Mouse (Mus musculus): ENCODE measurements around the gene Tmco5b.

DNA sequence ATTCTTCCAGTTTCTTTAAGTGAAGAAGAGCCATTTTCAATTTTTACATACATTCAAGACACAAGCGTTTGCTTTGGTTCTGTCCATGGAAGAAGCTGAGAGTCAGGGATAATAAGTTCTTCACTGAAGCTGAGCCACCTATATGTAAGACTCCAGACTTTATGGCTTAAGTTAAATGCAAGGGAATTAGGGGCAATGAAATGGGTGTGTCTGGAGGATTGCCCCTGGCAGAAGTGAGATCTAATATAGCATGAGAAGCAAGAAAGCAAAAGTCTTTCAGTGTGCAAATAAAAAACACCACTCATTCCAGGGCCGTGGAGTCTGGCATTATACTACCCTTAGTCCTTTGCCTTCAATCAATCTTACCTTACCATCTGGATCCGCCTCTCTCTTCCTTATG is 25.7 kb downstream of the Tmco5b start:
- TF ChIP-seq POLR2A (IDR thresholded peaks at IDR 0.05; ENCODE audit: low read depth, low read length) (no peak), CTCF (IDR thresholded peaks at IDR 0.05; ENCODE audit: extremely low read depth, insufficient read length, insufficient replicate concordance, low read depth, low read length) (no peak)
